Mouse (Mus musculus): ENCODE measurements around the gene Armh2. TPM values are rescaled to one million over a fixed set of nuclear protein-coding genes. Genes with fewer than 3 reads are reported as not detected.

Armh2 gene
- polyA plus RNA-seq, 1 experiment from 2014 or later = 0.26 TPM

GRCm38 (mm10) chr13:24715601-24716000 lies 25.4 kb upstream of the Armh2 start:
- DNase-seq (ENCODE audit: low spot score, missing footprints) (peak; percentile 67), ATAC-seq (ENCODE audit: low FRiP score) (no peak)
- H3K27me3 ChIP-seq (ENCODE audit: control insufficient read depth, insufficient read depth, low read length) = no peaks in the 10 kb centered on the region
- H3K36me3 ChIP-seq (ENCODE audit: control insufficient read depth, insufficient read depth, low read length) = no peaks in the 10 kb centered on the region
- no peak overlapping the region for H3K9ac ChIP-seq (ENCODE audit: low read length)
- H3K4me1 ChIP-seq (ENCODE audit: control insufficient read depth, insufficient read depth, low read length) = 0 out of 2 replicates have a peak, but pooled peaks cover 2% of the 10 kb centered on the region
- no peak overlapping the region for H3K4me2 ChIP-seq
- no peaks in the 10 kb centered on the region for H3K9me3 ChIP-seq (ENCODE audit: control insufficient read depth, low read length)
- no peak overlapping the region for H3K27ac ChIP-seq (ENCODE audit: low read depth, low read length)
- 72% methylated on average over 5 of the region's 5 CpGs for WGBS
- H3K4me3 ChIP-seq (ENCODE audit: low read depth, low read length) = no peak overlapping the region

- H3K9ac ChIP-seq (ENCODE audit: low read length) = no peak overlapping the region
- no peaks in the 10 kb centered on the region for H3K27me3 ChIP-seq (ENCODE audit: control insufficient read depth, insufficient read depth, low read length)
- H3K4me1 ChIP-seq (ENCODE audit: control insufficient read depth, insufficient read depth, low read length) = 0 out of 2 replicates have a peak, but pooled peaks cover 2% of the 10 kb centered on the region
- ATAC-seq (ENCODE audit: low FRiP score) (no peak), DNase-seq (ENCODE audit: low spot score, missing footprints) (no peak)
- 89% methylated on average over 9 of the region's 9 CpGs for WGBS
- H3K4me3 ChIP-seq (ENCODE audit: low read depth, low read length) = no peak overlapping the region
- no peaks in the 10 kb centered on the region for H3K9me3 ChIP-seq (ENCODE audit: control insufficient read depth, low read length)
- no peak overlapping the region for H3K4me2 ChIP-seq
- H3K27ac ChIP-seq (ENCODE audit: low read depth, low read length) = no peak overlapping the region
- H3K36me3 ChIP-seq (ENCODE audit: control insufficient read depth, insufficient read depth, low read length) = no peaks in the 10 kb centered on the region
Measured at GRCm38 (mm10) chr13:24716441-24716840, 24.6 kb upstream of the Armh2 start.

GRCm38 (mm10) chr13:24717677-24718076 lies 23.4 kb upstream of the Armh2 start:
- no peaks in the 10 kb centered on the region for H3K27me3 ChIP-seq (ENCODE audit: control insufficient read depth, insufficient read depth, low read length)
- no peak overlapping the region for H3K9ac ChIP-seq (ENCODE audit: low read length)
- WGBS = 80% methylated on average over 7 of the region's 7 CpGs
- H3K4me3 ChIP-seq (ENCODE audit: low read depth, low read length) = no peak overlapping the region
- H3K4me1 ChIP-seq (ENCODE audit: control insufficient read depth, insufficient read depth, low read length) = 0 out of 2 replicates have a peak, but pooled peaks cover 2% of the 10 kb centered on the region
- H3K4me2 ChIP-seq = no peak overlapping the region
- H3K36me3 ChIP-seq (ENCODE audit: control insufficient read depth, insufficient read depth, low read length) = no peaks in the 10 kb centered on the region
- H3K9me3 ChIP-seq (ENCODE audit: control insufficient read depth, low read length) = no peaks in the 10 kb centered on the region
- DNase-seq (ENCODE audit: low spot score, missing footprints) (peak; percentile 75), ATAC-seq (ENCODE audit: low FRiP score) (no peak)
- no peak overlapping the region for H3K27ac ChIP-seq (ENCODE audit: low read depth, low read length)

GRCm38 (mm10) chr13:24721502-24721901 lies 19.5 kb upstream of the Armh2 start:
- Histone ChIP-seq H3K27ac (ENCODE audit: low read depth, low read length) (no peak overlapping the region), H3K4me3 (ENCODE audit: low read depth, low read length) (no peak overlapping the region), H3K4me1 (ENCODE audit: control insufficient read depth, insufficient read depth, low read length) (no peaks in the 10 kb centered on the region), H3K9ac (ENCODE audit: low read length) (no peak overlapping the region), H3K4me2 (no peak overlapping the region), H3K36me3 (ENCODE audit: control insufficient read depth, insufficient read depth, low read length) (no peaks in the 10 kb centered on the region), H3K9me3 (ENCODE audit: control insufficient read depth, low read length) (no peaks in the 10 kb centered on the region), H3K27me3 (ENCODE audit: control insufficient read depth, insufficient read depth, low read length) (no peaks in the 10 kb centered on the region)
- no peak for ATAC-seq (ENCODE audit: low FRiP score)
- WGBS = 89% methylated on average over 10 of the region's 10 CpGs
- peak; percentile 19 for DNase-seq (ENCODE audit: low spot score, missing footprints)

GRCm38 (mm10) chr13:24723699-24724394 lies 17.2 kb upstream of the Armh2 start:
- H3K27ac ChIP-seq (ENCODE audit: low read depth, low read length) = no peak overlapping the region
- H3K36me3 ChIP-seq (ENCODE audit: control insufficient read depth, insufficient read depth, low read length) = no peaks in the 10 kb centered on the region
- no peak overlapping the region for H3K4me2 ChIP-seq
- no peaks in the 10 kb centered on the region for H3K9me3 ChIP-seq (ENCODE audit: control insufficient read depth, low read length)
- DNase-seq (ENCODE audit: low spot score, missing footprints) (no peak), ATAC-seq (ENCODE audit: low FRiP score) (no peak)
- 61% methylated on average over 8 of the region's 8 CpGs for WGBS
- H3K27me3 ChIP-seq (ENCODE audit: control insufficient read depth, insufficient read depth, low read length) = no peaks in the 10 kb centered on the region
- H3K9ac ChIP-seq (ENCODE audit: low read length) = no peak overlapping the region
- 0 out of 2 replicates have a peak, but pooled peaks cover 2% of the 10 kb centered on the region for H3K4me1 ChIP-seq (ENCODE audit: control insufficient read depth, insufficient read depth, low read length)
- no peak overlapping the region for H3K4me3 ChIP-seq (ENCODE audit: low read depth, low read length)

- 63% methylated on average over 4 of the region's 4 CpGs for WGBS
- Histone ChIP-seq H3K9me3 (ENCODE audit: control insufficient read depth, low read length) (no peaks in the 10 kb centered on the region), H3K4me2 (no peak overlapping the region), H3K4me3 (ENCODE audit: low read depth, low read length) (no peak overlapping the region), H3K4me1 (ENCODE audit: control insufficient read depth, insufficient read depth, low read length) (0 out of 2 replicates have a peak, but pooled peaks cover 2% of the 10 kb centered on the region), H3K36me3 (ENCODE audit: control insufficient read depth, insufficient read depth, low read length) (no peaks in the 10 kb centered on the region), H3K9ac (ENCODE audit: low read length) (no peak overlapping the region), H3K27me3 (ENCODE audit: control insufficient read depth, insufficient read depth, low read length) (no peaks in the 10 kb centered on the region), H3K27ac (ENCODE audit: low read depth, low read length) (no peak overlapping the region)
- ATAC-seq (ENCODE audit: low FRiP score) (no peak), DNase-seq (ENCODE audit: low spot score, missing footprints) (no peak)
Measured at GRCm38 (mm10) chr13:24724395-24724759, 16.7 kb upstream of the Armh2 start.

- H3K27ac ChIP-seq (ENCODE audit: low read depth, low read length) = no peak overlapping the region
Measured at GRCm38 (mm10) chr13:24729128-24729527, 11.9 kb upstream of the Armh2 start.

GRCm38 (mm10) chr13:24734502-24734901 lies 6.5 kb upstream of the Armh2 start:
- ATAC-seq (ENCODE audit: low FRiP score) (no peak), DNase-seq (ENCODE audit: low spot score, missing footprints) (no peak)
- Histone ChIP-seq H3K4me1 (ENCODE audit: control insufficient read depth, insufficient read depth, low read length) (no peaks in the 10 kb centered on the region), H3K9me3 (ENCODE audit: control insufficient read depth, low read length) (no peaks in the 10 kb centered on the region), H3K4me2 (no peak overlapping the region), H3K9ac (ENCODE audit: low read length) (no peak overlapping the region), H3K36me3 (ENCODE audit: control insufficient read depth, insufficient read depth, low read length) (no peaks in the 10 kb centered on the region), H3K27ac (ENCODE audit: low read depth, low read length) (no peak overlapping the region), H3K27me3 (ENCODE audit: control insufficient read depth, insufficient read depth, low read length) (no peaks in the 10 kb centered on the region), H3K4me3 (ENCODE audit: low read depth, low read length) (no peak overlapping the region)
- WGBS = 90% methylated on average over 5 of the region's 5 CpGs

More at GRCm38 (mm10) chr13:24729128-24729527, 11.9 kb upstream of the Armh2 start:
- Histone ChIP-seq H3K36me3 (ENCODE audit: control insufficient read depth, insufficient read depth, low read length) (no peaks in the 10 kb centered on the region), H3K27me3 (ENCODE audit: control insufficient read depth, insufficient read depth, low read length) (no peaks in the 10 kb centered on the region), H3K4me3 (ENCODE audit: low read depth, low read length) (no peak overlapping the region), H3K9ac (ENCODE audit: low read length) (no peak overlapping the region), H3K9me3 (ENCODE audit: control insufficient read depth, low read length) (no peaks in the 10 kb centered on the region), H3K4me2 (no peak overlapping the region), H3K4me1 (ENCODE audit: control insufficient read depth, insufficient read depth, low read length) (0 out of 2 replicates have a peak, but pooled peaks cover 2% of the 10 kb centered on the region)
- ATAC-seq (ENCODE audit: low FRiP score) (no peak), DNase-seq (ENCODE audit: low spot score, missing footprints) (no peak)
- 92% methylated on average over 5 of the region's 5 CpGs for WGBS

GRCm38 (mm10) chr13:24735608-24736131 lies 5.4 kb upstream of the Armh2 start:
- Histone ChIP-seq H3K27ac (ENCODE audit: low read depth, low read length) (no peak overlapping the region), H3K9ac (ENCODE audit: low read length) (no peak overlapping the region), H3K27me3 (ENCODE audit: control insufficient read depth, insufficient read depth, low read length) (no peaks in the 10 kb centered on the region), H3K4me1 (ENCODE audit: control insufficient read depth, insufficient read depth, low read length) (no peaks in the 10 kb centered on the region), H3K4me3 (ENCODE audit: low read depth, low read length) (no peak overlapping the region), H3K9me3 (ENCODE audit: control insufficient read depth, low read length) (no peaks in the 10 kb centered on the region), H3K4me2 (no peak overlapping the region), H3K36me3 (ENCODE audit: control insufficient read depth, insufficient read depth, low read length) (no peaks in the 10 kb centered on the region)
- ATAC-seq (ENCODE audit: low FRiP score) (no peak), DNase-seq (ENCODE audit: low spot score, missing footprints) (no peak)
- WGBS = 92% methylated on average over 6 of the region's 6 CpGs
